Mouse (Mus musculus) lung, postnatal 10 days (tissue): ENCODE measurements around the gene Axdnd1.
A peak's percentile ranks its signal among the peaks of the same experiment; 100 is the strongest.

Experiments used
- DNase-seq: peaks from one replicate; pipeline ENCODE4 v3.0.0; 2021

The Axdnd1 gene

GRCm38 (mm10) chr1:156420671-156421297 lies at the start of gene Axdnd1:
Gene Axdnd1 (minus strand): TSS chr1:156421159.
- DNase-seq: peak; percentile 92

- no peak for DNase-seq
These were observed 49.6 kb upstream of the Axdnd1 start for GRCm38 (mm10) chr1:156470557-156470956.

- no peak for DNase-seq
These were observed 47.6 kb upstream of the Axdnd1 start for GRCm38 (mm10) chr1:156468576-156468975.

- no peak for DNase-seq
These were observed 46.8 kb upstream of the Axdnd1 start for GRCm38 (mm10) chr1:156467655-156468255.

GRCm38 (mm10) chr1:156464963-156465362 lies 44.0 kb upstream of the Axdnd1 start:
- DNase-seq: peak; percentile 19

- DNase-seq: peak; percentile 74
These were observed 43.3 kb upstream of the Axdnd1 start for GRCm38 (mm10) chr1:156463981-156464853.

GRCm38 (mm10) chr1:156462273-156462991 lies 41.5 kb upstream of the Axdnd1 start:
- DNase-seq: no peak

- no peak for DNase-seq
These were observed 40.1 kb upstream of the Axdnd1 start for GRCm38 (mm10) chr1:156461036-156461435.

- no peak for DNase-seq
These were observed 39.3 kb upstream of the Axdnd1 start for GRCm38 (mm10) chr1:156460216-156460615.

- no peak for DNase-seq
These were observed 38.7 kb upstream of the Axdnd1 start for GRCm38 (mm10) chr1:156459690-156460089.

GRCm38 (mm10) chr1:156458391-156459060 lies 37.6 kb upstream of the Axdnd1 start:
- DNase-seq: peak; percentile 38

- no peak for DNase-seq
These were observed 34.2 kb upstream of the Axdnd1 start for GRCm38 (mm10) chr1:156455005-156455758.

- no peak for DNase-seq
These were observed 33.4 kb upstream of the Axdnd1 start for GRCm38 (mm10) chr1:156454384-156454783.

- no peak for DNase-seq
These were observed 32.9 kb upstream of the Axdnd1 start for GRCm38 (mm10) chr1:156453876-156454275.

GRCm38 (mm10) chr1:156450478-156450877 lies 29.5 kb upstream of the Axdnd1 start:
- DNase-seq: peak; percentile 21

- DNase-seq: peak; percentile 39
These were observed 28.7 kb upstream of the Axdnd1 start for GRCm38 (mm10) chr1:156449691-156450090.

- no peak for DNase-seq
These were observed 28.1 kb upstream of the Axdnd1 start for GRCm38 (mm10) chr1:156449089-156449488.

- no peak for DNase-seq
These were observed 24.1 kb upstream of the Axdnd1 start for GRCm38 (mm10) chr1:156445049-156445448.

GRCm38 (mm10) chr1:156442776-156443175 lies 21.8 kb upstream of the Axdnd1 start:
- DNase-seq: no peak

GRCm38 (mm10) chr1:156442266-156442665 lies 21.3 kb upstream of the Axdnd1 start:
- no peak for DNase-seq

GRCm38 (mm10) chr1:156437726-156438125 lies 16.8 kb upstream of the Axdnd1 start:
- DNase-seq: no peak
